Mouse (Mus musculus) bone marrow, adult 2 months (tissue): Measurements from ENCODE around the gene Abhd12b. TPM values are rescaled to one million over a fixed set of nuclear protein-coding genes. Genes with fewer than 3 reads are reported as not detected.
A peak's percentile ranks its signal among the peaks of the same experiment; 100 is the strongest.
"Not testable (repeated sequence)": the region's sequence is repeated elsewhere in the genome, so short reads cannot be mapped to it uniquely, and the experiment has no call there.

ENCODE experiments used
- H3K27ac ChIP-seq: fragments of 200-500 bp; 2 replicates; pipeline ENCODE4 v1.5.1; 2012; ENCODE audit warnings: low read depth, mild to moderate bottlenecking, control low read depth, inconsistent platforms, low read length; ENCODE audit not compliant: control insufficient read depth, poor library complexity, insufficient read depth
- H3K4me1 ChIP-seq: fragments of 200-500 bp; 2 replicates; pipeline ENCODE4 v1.6.1; 2011; ENCODE audit warnings: low read length; ENCODE audit not compliant: control insufficient read depth, insufficient read depth
- H3K4me3 ChIP-seq: fragments of 200-500 bp; replicated peaks from 2 replicates; pipeline ENCODE3; 2011; ENCODE audit warnings: mild to moderate bottlenecking, low read depth, low read length, control low read depth; ENCODE audit not compliant: control insufficient read depth
- CTCF ChIP-seq: fragments of 200-500 bp; IDR thresholded peaks from 2 replicates; pipeline ENCODE4 v1.5.1; 2011; ENCODE audit warnings: low read length, control low read depth; ENCODE audit not compliant: control insufficient read depth, insufficient read depth
- POLR2A ChIP-seq: fragments of 200-500 bp; IDR thresholded peaks from 2 replicates; pipeline ENCODE4 v1.6.1; 2011; ENCODE audit warnings: low read depth, mild to moderate bottlenecking, control low read depth, low read length, borderline replicate concordance; ENCODE audit not compliant: control insufficient read depth
- WGBS: fragments of 180-500 bp; shearing (Covaris S2); methylation state at CpG from one replicate; pipeline ENCODE4 v1.1.7; 2018; 5-methylcytosine and 5-hydroxymethylcytosine counted together
- polyA plus RNA-seq: library from polyadenylated mRNA; stranded (reverse); fragments of >200 nt; gene quantifications from 2 replicates; pipeline ENCODE4 v1.2.4, GENCODE M21; 2011; ENCODE audit warnings: low replicate concordance; ENCODE audit not compliant: missing spikeins, insufficient read depth, insufficient read length

Gene Abhd12b
- polyA plus RNA-seq, 1 experiment = 1.6 TPM

DNA sequence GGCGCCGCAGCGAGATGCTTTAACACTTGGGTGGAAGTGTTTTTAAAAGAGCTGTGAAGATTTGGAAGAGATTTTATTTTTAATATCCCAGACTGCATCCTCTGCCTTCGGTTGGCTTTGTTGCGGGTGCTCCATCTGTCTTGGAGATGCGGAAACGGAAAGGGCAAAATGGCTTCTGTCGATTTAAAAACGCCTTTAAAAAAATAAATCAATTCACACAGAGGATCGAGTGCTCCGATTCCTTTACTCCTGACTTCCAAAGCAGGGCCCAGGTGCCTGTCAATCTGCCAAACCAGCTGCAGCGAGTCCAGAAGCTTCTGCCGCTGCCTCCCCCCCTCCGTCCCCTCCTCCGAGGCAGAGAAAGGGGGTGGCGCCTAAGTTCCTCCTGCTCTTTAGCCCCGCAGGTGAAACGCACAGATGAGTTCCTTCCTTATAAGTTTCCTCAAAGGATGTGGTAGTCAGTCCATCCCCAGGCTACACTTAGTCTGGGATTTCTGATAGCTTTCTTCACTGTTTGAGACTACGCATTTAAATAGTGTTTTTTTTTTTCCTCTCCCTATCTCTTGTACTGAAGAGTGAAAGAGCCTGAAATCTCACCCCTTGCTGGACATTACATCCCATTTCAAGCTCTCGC lies 22.8 kb upstream of the Abhd12b start:
- no peaks in the 10 kb centered on the region; the same call in 1 of the 2 replicates for H3K4me1 ChIP-seq
- TF ChIP-seq CTCF = no peak
- no peak for TF ChIP-seq POLR2A
- 54% methylated on average over 20 of the region's 20 CpGs for WGBS
- no peak overlapping the region for H3K4me3 ChIP-seq
- no peak overlapping the region for H3K27ac ChIP-seq

DNA sequence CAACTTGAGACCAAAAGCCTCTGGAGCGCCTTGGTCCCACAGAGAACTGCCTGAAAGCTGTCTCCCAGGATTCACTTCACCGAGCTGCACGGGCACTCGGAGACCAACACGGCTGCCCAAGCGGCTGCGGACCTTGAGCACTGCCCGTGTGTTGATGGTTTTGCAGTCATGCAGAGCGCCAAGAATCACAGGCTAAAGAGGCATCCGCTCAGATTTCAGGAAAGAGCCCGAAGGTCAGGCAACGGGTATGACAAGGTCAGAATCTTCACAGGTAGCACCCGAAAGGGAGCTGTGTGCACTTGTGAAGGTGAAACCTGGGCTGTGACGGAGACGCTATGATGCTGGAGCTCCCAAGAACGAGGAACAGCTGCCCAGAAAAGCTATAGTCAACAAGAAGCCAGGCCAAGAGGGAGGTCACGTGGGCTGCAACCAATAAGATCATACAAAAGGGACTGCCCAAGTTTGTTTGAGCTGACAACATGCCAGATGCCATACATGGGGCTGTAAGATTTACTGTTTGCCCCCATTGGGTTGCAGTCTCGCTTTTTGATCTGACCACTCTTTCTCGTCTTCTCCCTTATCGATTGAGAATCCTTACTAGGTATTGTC lies 19.2 kb upstream of the Abhd12b start:
- TF ChIP-seq CTCF = no peak
- no peak for TF ChIP-seq POLR2A
- Histone ChIP-seq H3K27ac (no peak overlapping the region), H3K4me1 (no peaks in the 10 kb centered on the region; the same call in none of the 2 replicates), H3K4me3 (no peak overlapping the region)
- WGBS = 92% methylated on average over 20 of the region's 20 CpGs

DNA sequence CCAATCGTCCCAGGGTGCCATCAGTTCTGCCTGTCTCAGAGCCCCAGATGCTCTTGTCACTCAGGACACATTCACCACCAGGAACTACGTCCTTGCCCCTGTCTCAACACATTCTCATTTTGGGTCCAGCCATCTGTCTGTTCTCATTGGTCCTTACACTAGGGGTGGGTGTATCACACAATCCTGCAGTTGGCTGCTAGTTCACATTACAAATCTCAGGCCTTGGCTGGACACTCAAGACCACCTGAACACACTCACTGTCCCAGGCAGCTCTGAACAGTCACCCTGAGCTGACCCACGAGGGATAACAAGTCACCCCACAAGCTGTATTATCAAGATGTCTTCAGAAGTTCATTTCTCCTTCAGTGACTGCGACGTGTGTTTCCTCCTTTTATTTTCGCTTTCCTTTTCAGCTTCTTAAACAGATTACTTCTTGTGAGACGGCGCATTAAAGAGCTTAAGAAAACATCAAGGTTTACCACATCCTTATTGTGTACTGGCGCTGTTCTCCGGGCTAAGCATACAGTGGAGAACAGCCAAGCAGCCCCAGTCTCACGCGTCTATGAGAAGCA lies 17.7 kb upstream of the Abhd12b start:
- 4% methylated on average over 12 of the region's 12 CpGs for WGBS
- Histone ChIP-seq H3K27ac (peak overlapping the region; percentile 45), H3K4me1 (peaks cover 2% of the 10 kb centered on the region), H3K4me3 (peak overlapping the region; percentile 53)
- TF ChIP-seq CTCF (no peak), POLR2A (no peak)

DNA sequence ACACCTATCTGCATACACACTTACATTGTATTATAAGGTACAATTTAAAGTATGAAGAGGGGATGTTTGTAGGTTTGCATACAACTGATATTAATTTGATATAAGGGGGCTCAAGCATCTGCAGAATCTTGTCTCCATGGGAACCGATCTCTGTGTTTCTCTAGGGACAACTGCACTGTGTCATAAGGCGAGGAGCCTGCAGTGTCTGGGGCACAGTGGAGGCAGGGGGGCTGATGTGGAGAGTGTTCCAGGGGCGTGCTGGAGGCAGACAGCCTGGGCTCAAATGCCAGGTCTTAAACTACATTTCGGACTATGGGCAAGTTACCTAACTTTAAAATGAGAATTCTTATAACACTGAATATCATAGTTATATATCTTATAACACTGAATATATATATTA lies 16.8 kb upstream of the Abhd12b start:
- Histone ChIP-seq H3K4me3 (no peak overlapping the region), H3K27ac (no peak overlapping the region), H3K4me1 (peaks cover 4% of the 10 kb centered on the region)
- 77% methylated on average over 4 of the region's 4 CpGs for WGBS
- TF ChIP-seq POLR2A = no peak
- TF ChIP-seq CTCF = no peak

DNA sequence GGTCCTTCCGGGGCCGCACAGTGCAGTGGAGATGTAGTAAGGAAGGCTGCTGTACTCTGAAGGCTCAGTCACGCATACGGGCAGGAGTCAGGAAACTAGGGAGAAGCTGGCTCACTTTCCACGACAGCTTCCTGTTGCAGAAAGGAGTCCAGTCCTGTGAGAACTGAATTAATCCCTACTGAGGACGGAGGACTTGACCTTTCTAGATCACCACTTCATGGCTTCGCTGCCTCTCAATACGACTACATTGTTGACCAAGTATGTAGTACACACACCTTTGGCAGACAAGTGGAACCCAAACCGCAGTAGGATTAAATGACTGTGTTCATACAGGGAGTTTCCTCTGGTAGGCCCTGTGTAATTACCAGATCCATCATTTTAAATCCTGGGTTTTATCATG lies 16.3 kb upstream of the Abhd12b start:
- H3K4me1 ChIP-seq = peaks cover 4% of the 10 kb centered on the region
- no peak for TF ChIP-seq CTCF
- WGBS = 64% methylated on average over 9 of the region's 9 CpGs
- H3K27ac ChIP-seq = no peak overlapping the region
- no peak overlapping the region for H3K4me3 ChIP-seq

DNA sequence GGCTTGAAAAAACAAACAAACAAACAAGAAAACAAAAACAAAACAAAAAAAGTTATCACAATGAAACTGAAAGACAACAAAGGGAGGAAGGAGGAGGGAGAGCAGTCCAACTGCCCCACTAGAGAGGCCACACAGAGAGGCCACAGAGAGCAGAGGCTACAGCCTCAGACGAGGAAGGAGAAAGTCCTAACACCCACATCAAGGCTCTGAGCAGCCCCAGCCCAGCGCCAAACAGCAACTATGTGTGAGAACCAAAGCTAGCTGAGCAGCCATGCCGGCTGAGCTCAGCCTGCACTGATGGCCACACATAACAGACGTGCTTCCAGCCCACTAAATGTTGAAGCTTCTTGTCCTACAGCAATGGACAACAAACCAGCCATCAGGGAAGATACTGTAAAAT lies 14.1 kb upstream of the Abhd12b start:
- Histone ChIP-seq H3K4me3 (no peak overlapping the region), H3K27ac (peak overlapping the region; percentile 39; the same call in 1 of the 2 replicates), H3K4me1 (peaks cover 4% of the 10 kb centered on the region)
- 52% methylated on average over 4 of the region's 4 CpGs for WGBS
- no peak for TF ChIP-seq POLR2A
- no peak for TF ChIP-seq CTCF

DNA sequence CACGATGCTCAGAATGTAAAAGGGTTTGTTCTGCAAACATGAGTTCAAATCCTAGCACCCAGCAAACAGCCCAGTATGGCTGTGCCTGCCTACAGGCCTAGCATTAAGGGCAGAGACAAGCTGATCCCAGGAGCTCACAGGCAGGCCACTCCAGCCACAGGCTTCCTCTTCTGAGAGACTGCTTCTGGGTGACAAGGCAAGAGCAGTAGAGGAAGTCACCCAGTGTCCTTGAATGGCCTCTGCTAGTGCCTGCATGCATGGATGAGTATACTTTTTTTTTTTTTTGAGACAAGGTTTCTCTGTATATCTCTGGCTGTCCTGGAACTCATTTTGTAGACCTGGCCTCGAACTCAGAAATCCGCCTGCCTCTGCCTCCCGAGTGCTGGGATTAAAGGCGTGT lies 13.4 kb upstream of the Abhd12b start:
- peak overlapping the region; percentile 40; the same call in 1 of the 2 replicates for H3K27ac ChIP-seq

DNA sequence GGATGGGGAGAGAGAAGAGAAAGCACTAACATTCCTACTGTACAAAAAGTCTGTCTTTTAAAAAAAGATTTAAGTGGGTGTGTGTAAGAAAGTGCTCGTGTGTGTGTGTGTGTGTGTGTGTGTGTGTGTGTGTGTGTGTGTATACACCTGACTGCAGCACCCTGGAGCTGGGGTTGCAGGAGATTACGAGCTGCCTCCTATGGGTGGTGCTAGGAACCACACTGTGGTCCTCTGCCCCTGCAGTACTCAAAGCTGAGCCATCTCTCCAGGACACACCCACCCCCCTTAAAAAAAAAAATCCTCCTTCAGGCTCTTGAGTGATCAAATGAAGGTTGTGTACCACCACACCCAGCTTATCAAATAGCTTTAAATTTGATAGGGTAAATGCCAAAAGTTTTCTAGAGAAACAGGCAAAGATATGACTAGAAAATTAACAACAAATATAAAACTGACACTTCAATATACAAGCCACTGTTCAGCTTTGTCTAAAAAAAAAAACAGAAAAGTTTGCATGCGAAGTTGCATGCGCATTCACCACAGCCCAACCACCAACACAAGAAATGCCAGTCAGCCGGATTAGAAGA lies 12.9 kb upstream of the Abhd12b start:
- WGBS = 57% methylated on average over 5 of the region's 5 CpGs
- Histone ChIP-seq H3K4me1 (peaks cover 4% of the 10 kb centered on the region), H3K27ac (peak overlapping the region; percentile 40; the same call in 1 of the 2 replicates), H3K4me3 (no peak overlapping the region)
- no peak for TF ChIP-seq POLR2A
- TF ChIP-seq CTCF = no peak

More for the DNA sequence above, 13.4 kb upstream of the Abhd12b start:
- TF ChIP-seq POLR2A (no peak), CTCF (no peak)
- 55% methylated on average over 5 of the region's 5 CpGs for WGBS
- Histone ChIP-seq H3K4me3 (no peak overlapping the region), H3K4me1 (peaks cover 4% of the 10 kb centered on the region)

DNA sequence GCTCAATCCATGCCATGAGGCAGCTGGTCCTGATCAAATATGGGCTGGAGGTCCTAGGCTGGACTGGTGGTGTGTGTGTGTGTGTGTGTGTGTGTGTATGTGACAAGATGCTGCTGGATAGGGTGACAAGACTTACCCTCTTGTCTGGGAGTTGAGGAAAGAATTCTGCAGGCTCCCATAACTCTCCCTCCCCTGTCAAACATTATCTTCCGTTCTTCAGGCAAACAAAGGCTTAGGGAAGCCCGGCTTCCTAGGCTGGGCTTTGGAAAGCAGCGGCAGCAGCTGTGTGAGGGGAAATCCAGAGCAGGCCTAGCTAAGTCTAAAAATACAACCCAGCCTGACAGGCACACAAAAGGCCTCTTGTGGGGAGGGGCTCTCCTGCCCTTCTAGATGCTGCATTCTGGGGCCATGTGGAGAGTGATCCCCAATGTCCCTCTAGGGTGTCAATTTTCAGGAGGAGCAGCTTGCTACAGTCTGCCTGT lies 9.8 kb upstream of the Abhd12b start:
- WGBS = 79% methylated on average over 3 of the region's 3 CpGs

More for the DNA sequence above, 9.8 kb upstream of the Abhd12b start:
- not testable (repeated sequence) for H3K4me1 ChIP-seq, H3K4me3 ChIP-seq, H3K27ac ChIP-seq
